Mouse (Mus musculus): ENCODE results near the gene Tctn3. TPM values are rescaled to one million over a fixed set of nuclear protein-coding genes. Genes with fewer than 3 reads are reported as not detected.
A peak's percentile ranks its signal among the peaks of the same experiment; 100 is the strongest.
"Not testable (repeated sequence)": the region's sequence is repeated elsewhere in the genome, so short reads cannot be mapped to it uniquely, and the experiment has no call there.

Gene Tctn3
- polyA plus RNA-seq, 1 experiment from 2014 or later, result 15.5 TPM

DNA sequence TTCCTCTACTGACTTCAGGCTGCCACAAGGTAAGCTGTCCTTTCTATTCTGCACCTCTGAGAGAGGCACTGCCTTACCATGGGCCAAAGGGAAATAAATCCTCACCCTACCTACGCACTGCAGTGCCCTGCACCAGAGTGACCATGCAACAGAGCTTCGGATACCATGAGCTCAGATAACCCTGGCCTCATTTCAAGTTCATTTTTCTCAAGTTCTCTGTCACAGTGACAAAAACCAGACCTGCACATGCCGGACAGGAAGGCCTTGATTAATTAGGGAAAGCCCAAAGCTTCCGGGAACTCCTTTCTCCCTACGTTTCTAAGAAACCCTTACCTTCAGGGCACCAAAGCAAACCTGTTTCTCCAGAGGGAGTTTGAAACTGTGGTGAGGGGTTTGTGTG is 30.4 kb downstream of the Tctn3 start:
- Histone ChIP-seq H3K9me3 (no peaks in the 10 kb centered on the region), H3K4me3 (no peak overlapping the region), H3K4me1 (peaks cover 10% of the 10 kb centered on the region), H3K9ac (no peak overlapping the region), H3K27ac (no peak overlapping the region), H3K27me3 (replicated peaks) (no peaks in the 10 kb centered on the region), H3K36me3 (replicated peaks) (peaks cover 37% of the 10 kb centered on the region), H3K4me2 (no peak overlapping the region)
- no peak for ATAC-seq (replicated peaks)
- WGBS, result 94% methylated on average over 5 of the region's 5 CpGs

DNA sequence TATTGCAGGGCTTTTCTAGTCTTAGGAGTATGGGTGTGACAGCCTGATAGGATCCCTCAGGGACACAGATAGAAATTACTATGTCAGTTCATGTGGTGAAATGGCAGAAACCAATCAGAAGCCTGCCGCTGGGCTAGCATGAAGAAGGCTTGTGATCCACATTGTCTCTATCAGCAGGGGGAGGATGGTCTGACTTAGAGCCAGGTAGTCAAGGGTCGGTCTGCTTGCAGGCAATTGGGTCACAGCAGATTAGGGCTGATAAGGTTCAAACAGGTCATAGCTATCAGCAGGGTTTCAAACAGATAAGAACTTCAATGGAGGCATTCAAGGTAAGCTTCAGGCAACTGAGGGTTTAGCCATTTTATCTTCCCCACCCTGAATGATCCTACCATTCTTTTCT is 31.1 kb downstream of the Tctn3 start:
- H3K27me3 ChIP-seq (replicated peaks), result no peaks in the 10 kb centered on the region
- ATAC-seq (replicated peaks), result no peak
- peaks cover 44% of the 10 kb centered on the region for H3K36me3 ChIP-seq (replicated peaks)
- no peaks in the 10 kb centered on the region for H3K9me3 ChIP-seq
- H3K4me3 ChIP-seq, result no peak overlapping the region
- H3K9ac ChIP-seq, result no peak overlapping the region
- 76% methylated on average over 2 of the region's 2 CpGs for WGBS
- H3K4me2 ChIP-seq, result no peak overlapping the region
- H3K27ac ChIP-seq, result no peak overlapping the region
- H3K4me1 ChIP-seq, result peaks cover 2% of the 10 kb centered on the region; the same call in 1 of the 2 replicates

DNA sequence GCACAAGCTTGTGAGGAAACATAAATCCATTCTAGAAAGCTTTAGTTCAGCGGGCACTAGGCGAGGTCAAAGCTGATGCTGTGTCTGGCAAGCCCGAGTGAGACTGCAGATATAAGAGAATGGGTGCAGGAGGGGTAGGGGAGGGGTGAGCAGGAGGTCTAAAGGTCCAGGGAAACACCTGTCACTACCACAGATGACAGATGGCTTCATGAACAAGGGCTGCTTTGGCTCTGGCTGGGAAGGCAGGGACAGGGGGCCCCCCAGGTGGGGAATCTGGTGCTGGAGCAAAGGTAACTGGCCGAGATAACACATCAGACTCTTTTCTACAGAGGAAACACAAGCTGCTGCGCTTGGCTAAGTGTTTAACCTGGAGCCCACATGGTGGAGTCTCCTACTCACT is 36.6 kb downstream of the Tctn3 start:
- no peaks in the 10 kb centered on the region for H3K4me1 ChIP-seq
- no peak overlapping the region for H3K9ac ChIP-seq
- H3K4me2 ChIP-seq, result no peak overlapping the region
- no peaks in the 10 kb centered on the region for H3K27me3 ChIP-seq (replicated peaks)
- ATAC-seq (replicated peaks), result no peak
- 89% methylated on average over 5 of the region's 5 CpGs for WGBS
- H3K36me3 ChIP-seq (replicated peaks), result peaks cover 91% of the 10 kb centered on the region
- peaks cover 1% of the 10 kb centered on the region; the same call in 1 of the 2 replicates for H3K9me3 ChIP-seq
- no peak overlapping the region for H3K4me3 ChIP-seq
- H3K27ac ChIP-seq, result no peak overlapping the region

DNA sequence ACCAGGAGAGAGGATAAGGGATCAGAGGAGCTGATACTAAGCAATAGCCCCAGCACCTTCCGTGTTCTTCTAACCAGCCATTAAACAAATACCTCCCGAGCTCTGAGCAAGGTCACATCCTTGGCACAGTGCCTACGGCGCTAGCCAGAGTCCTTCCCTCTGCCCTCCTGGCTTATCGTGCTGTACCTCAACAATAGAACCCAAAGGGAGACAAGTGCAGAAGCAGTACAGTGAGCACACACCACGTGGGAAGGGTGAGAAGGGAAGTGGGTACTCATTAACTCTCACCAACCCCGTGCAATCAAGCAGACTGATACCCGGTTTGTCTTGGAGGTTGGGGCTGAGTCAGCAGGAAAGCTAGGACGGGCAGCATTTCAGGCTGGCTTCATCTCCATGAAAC is 41.3 kb downstream of the Tctn3 start:
- no peaks in the 10 kb centered on the region for H3K27me3 ChIP-seq (replicated peaks)
- peaks cover 4% of the 10 kb centered on the region; the same call in 1 of the 2 replicates for H3K9me3 ChIP-seq
- H3K4me2 ChIP-seq, result no peak overlapping the region
- H3K9ac ChIP-seq, result no peak overlapping the region
- H3K36me3 ChIP-seq (replicated peaks), result peaks cover 88% of the 10 kb centered on the region
- H3K27ac ChIP-seq, result no peak overlapping the region
- 96% methylated on average over 9 of the region's 9 CpGs for WGBS
- H3K4me3 ChIP-seq, result no peak overlapping the region
- no peaks in the 10 kb centered on the region for H3K4me1 ChIP-seq
- ATAC-seq (replicated peaks), result no peak

DNA sequence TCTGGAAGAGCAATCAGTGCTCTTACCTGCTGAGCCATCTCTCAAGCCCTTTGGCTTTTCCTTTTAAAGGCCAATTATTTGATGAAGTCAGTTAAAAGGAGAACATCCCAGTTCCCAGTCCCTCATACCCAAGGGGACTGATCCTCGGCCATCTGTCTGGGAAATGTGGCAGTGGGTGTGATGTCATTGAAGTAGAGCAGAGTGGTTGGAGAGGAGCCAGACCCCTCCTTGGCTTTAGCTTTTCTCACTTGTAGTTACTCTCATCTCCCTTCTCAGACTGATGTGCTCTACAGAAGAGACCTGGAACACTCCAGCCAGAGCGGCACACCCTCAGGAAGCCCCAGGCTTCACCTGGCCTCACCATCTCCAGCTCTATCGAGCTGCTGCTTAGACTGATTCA is 44.4 kb downstream of the Tctn3 start:
- H3K27me3 ChIP-seq (replicated peaks), result no peaks in the 10 kb centered on the region
- H3K36me3 ChIP-seq (replicated peaks), result peaks cover 85% of the 10 kb centered on the region
- H3K9ac ChIP-seq, result no peak overlapping the region
- H3K27ac ChIP-seq, result no peak overlapping the region
- ATAC-seq (replicated peaks), result no peak
- peaks cover 4% of the 10 kb centered on the region; the same call in 1 of the 2 replicates for H3K9me3 ChIP-seq
- no peaks in the 10 kb centered on the region for H3K4me1 ChIP-seq
- WGBS, result 80% methylated on average over 3 of the region's 3 CpGs
- no peak overlapping the region for H3K4me3 ChIP-seq
- no peak overlapping the region for H3K4me2 ChIP-seq

DNA sequence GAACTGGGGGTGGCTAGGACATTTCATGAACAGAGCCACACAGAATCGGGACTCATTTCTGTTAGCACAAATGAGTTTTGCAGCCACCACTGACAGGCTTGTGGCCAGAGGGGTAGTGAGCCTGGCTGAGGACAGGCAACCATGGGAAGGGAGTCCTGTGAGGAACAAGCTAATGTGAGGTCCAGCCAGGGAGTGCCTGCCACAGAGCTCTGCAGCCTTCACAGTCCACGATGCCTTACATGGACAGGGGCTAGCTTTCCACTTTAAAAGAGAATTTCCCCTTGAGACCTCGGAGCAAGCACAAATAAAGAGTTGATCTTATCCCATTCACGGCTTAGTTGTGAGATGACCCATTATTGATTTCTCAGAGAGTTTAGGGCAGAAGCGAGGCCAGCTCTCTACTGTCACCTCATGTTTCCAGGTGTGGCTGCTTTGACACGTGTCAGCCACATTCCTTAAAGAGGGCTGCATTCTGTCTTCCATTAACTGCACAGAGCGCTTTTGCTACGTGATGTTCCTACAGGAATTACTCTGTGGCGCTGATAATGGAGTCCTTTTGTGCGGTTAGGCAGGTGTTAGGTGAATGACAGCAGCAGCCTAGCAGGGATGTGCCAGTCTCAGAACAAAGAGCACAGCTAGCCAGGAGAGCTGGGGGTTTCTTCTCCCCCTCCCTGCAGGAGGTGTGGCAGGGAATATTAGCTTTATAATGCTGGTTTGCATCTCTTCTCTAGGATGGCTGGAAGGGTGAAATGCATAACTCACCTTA is 48.0 kb downstream of the Tctn3 start:
- 0 out of 2 replicates have a peak, but pooled peaks have one; percentile 50 for ATAC-seq (replicated peaks)
- H3K4me2 ChIP-seq, result no peak overlapping the region
- H3K4me3 ChIP-seq, result no peak overlapping the region
- 80% methylated on average over 10 of the region's 10 CpGs for WGBS
- H3K4me1 ChIP-seq, result no peaks in the 10 kb centered on the region
- H3K9me3 ChIP-seq, result no peaks in the 10 kb centered on the region
- H3K27me3 ChIP-seq (replicated peaks), result no peaks in the 10 kb centered on the region
- no peak overlapping the region for H3K9ac ChIP-seq
- no peak overlapping the region for H3K27ac ChIP-seq
- peaks cover 61% of the 10 kb centered on the region for H3K36me3 ChIP-seq (replicated peaks)

DNA sequence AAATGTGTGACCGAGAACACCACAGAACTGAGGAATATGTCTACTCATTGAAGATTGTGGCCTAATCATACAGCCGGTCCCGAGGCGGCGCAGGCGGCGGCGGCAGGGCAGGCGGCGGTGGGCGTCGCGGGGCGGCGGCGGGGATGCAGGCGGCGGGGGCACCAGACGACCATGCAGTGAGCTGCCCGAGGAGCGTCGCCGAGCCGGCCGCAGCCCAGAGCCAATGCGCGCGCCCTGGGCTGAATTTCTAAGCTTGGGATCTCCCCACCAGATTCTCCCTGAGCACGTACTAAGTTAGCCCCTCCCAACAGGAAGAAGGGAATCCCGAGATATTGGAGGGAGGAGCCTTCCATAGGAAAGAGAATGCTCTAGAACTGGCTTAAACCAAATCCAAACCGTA is 50.5 kb downstream of the Tctn3 start:
- not testable (repeated sequence) for H3K4me3 ChIP-seq; H3K4me1 ChIP-seq; H3K27me3 ChIP-seq (replicated peaks); H3K4me2 ChIP-seq; H3K9ac ChIP-seq; H3K27ac ChIP-seq; H3K9me3 ChIP-seq
- WGBS, result 75% methylated on average over 12 of the region's 31 CpGs
- peak; percentile 67; the same call in 1 of the 2 replicates for ATAC-seq (replicated peaks)
- peaks cover 56% of the 10 kb centered on the region for H3K36me3 ChIP-seq (replicated peaks)

DNA sequence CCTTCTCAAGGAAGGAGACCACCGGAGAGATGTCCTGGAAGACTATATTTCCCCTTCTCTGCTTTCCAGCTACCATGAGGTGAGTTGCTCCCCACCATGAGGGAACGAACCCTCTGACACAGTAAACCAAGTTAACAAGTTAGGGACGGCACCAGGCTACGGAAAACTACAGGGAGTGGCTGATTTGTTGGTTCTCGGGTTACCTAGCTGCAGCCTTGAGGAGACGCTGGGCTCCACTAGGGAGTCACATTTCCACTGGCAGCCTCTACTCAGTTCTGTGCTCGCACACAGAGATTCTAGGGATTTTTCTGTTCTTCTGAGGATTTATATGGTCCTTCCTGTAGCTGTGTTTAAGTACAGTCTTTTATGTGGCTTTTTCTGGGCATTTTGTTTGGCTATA is 56.0 kb downstream of the Tctn3 start:
- H3K4me2 ChIP-seq, result no peak overlapping the region
- H3K36me3 ChIP-seq (replicated peaks), result peaks cover 47% of the 10 kb centered on the region
- no peak overlapping the region for H3K9ac ChIP-seq
- H3K9me3 ChIP-seq, result no peaks in the 10 kb centered on the region
- 91% methylated on average over 7 of the region's 7 CpGs for WGBS
- no peak for ATAC-seq (replicated peaks)
- H3K4me1 ChIP-seq, result no peaks in the 10 kb centered on the region
- H3K27me3 ChIP-seq (replicated peaks), result no peaks in the 10 kb centered on the region
- H3K27ac ChIP-seq, result no peak overlapping the region
- no peak overlapping the region for H3K4me3 ChIP-seq

DNA sequence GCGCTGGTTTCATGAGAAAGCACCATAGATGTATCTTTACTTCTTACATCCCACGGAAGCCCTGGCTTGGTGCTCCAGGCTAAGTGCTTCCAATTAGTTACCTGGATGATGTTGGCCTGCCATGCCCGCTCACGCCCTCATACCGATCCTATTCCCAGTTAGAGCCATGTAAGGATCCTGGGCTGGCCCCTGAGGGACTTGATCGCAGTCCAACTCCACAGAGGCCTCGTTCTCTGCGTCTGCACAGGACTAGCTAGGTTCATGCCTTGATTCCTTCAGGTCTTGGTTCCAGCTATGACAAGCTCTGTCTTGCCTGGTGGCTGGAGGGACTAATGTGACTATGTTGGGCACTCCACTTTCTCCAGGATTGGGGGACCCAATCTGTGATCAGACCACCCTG is 56.9 kb downstream of the Tctn3 start:
- H3K9me3 ChIP-seq, result no peaks in the 10 kb centered on the region
- H3K4me1 ChIP-seq, result no peaks in the 10 kb centered on the region
- H3K4me2 ChIP-seq, result no peak overlapping the region
- 98% methylated on average over 8 of the region's 8 CpGs for WGBS
- no peak for ATAC-seq (replicated peaks)
- no peaks in the 10 kb centered on the region for H3K27me3 ChIP-seq (replicated peaks)
- peaks cover 47% of the 10 kb centered on the region for H3K36me3 ChIP-seq (replicated peaks)
- H3K4me3 ChIP-seq, result no peak overlapping the region
- H3K9ac ChIP-seq, result no peak overlapping the region
- no peak overlapping the region for H3K27ac ChIP-seq

DNA sequence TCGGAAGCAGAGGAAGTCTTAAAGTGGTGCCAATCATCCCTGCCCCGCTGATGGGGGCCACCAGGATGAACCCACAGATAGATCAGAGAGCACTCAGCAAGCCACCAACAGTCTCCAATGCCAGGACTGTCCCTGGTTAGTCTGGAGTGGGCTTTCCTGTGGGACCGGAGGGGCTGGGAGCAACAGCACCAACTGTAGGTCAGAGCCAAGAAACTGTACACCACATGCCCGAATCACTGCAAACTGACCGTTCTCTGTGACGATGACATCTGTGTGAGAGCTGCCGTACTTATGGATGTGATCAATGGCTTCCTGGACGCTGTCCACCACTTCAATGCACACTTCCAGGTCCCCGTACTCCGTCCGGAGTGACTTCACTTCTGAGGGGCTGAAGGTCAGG is 57.7 kb downstream of the Tctn3 start:
- H3K9me3 ChIP-seq, result no peaks in the 10 kb centered on the region
- H3K9ac ChIP-seq, result no peak overlapping the region
- H3K27me3 ChIP-seq (replicated peaks), result no peaks in the 10 kb centered on the region
- no peak overlapping the region for H3K4me3 ChIP-seq
- no peak for ATAC-seq (replicated peaks)
- H3K27ac ChIP-seq, result no peak overlapping the region
- H3K36me3 ChIP-seq (replicated peaks), result peaks cover 47% of the 10 kb centered on the region
- 96% methylated on average over 11 of the region's 11 CpGs for WGBS
- H3K4me2 ChIP-seq, result no peak overlapping the region
- H3K4me1 ChIP-seq, result no peaks in the 10 kb centered on the region

DNA sequence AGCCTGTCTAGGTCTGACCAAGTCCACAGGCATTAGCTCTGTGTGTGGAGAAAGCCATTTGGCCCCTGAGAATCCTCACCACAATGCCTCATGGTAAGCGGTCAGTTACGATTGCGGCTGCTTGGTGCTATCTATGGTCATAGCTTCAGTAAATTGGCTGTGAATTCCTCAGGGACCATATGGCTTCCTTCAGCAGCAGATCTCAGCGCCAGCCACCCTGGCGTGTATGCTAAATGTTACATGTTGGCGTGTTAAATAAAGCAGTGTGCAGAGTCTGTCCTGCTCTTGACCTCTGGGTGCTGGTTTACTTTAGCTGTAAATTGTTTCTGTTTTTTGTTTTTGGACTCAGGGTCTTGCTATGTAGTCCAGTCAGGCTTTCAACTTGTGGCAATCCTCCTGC is 58.2 kb downstream of the Tctn3 start:
- no peak overlapping the region for H3K27ac ChIP-seq
- no peak for ATAC-seq (replicated peaks)
- WGBS, result 94% methylated on average over 6 of the region's 6 CpGs
- H3K9me3 ChIP-seq, result no peaks in the 10 kb centered on the region
- H3K4me1 ChIP-seq, result no peaks in the 10 kb centered on the region
- no peaks in the 10 kb centered on the region for H3K27me3 ChIP-seq (replicated peaks)
- H3K4me3 ChIP-seq, result no peak overlapping the region
- H3K4me2 ChIP-seq, result no peak overlapping the region
- no peak overlapping the region for H3K9ac ChIP-seq
- peaks cover 47% of the 10 kb centered on the region for H3K36me3 ChIP-seq (replicated peaks)

DNA sequence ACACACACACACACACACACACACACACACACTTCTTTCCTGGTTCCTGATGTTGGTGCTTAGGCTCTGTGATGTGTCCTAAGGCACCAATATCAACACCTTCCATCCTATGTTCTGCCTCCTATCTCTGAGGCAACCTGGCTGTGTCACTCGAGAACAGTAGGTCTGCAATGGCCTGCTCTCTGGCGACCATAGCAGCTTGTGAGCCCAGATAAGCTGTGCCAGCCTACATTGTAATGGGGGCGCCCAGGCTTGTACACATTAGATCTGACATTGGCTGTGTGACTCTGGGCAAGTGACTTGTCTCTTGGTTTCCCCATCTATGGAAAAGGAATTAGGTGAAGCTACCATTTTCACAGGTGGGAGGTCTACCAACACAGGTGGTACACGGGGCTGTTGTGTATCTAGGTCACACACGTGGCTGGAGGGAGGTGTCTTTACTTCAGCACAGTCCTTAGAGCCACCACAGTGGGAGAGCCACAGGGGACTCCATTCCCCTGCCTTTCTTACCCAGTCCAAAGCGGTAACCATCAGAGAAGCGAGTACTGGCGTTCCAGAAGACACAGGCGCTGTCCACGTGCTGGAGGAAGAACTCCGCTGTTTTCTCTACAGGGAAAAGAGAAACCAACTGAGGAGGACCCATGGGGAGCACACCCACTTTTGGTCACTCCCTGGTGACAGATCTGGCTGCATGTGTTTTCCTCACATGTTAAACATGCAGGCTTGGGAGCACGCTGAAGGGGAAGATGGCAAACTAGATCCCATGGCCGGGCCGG is 58.8 kb downstream of the Tctn3 start:
- ATAC-seq (replicated peaks), result no peak
- Histone ChIP-seq H3K4me3 (no peak overlapping the region), H3K4me2 (no peak overlapping the region), H3K9me3 (no peaks in the 10 kb centered on the region), H3K9ac (no peak overlapping the region), H3K4me1 (no peaks in the 10 kb centered on the region), H3K27ac (no peak overlapping the region), H3K27me3 (replicated peaks) (no peaks in the 10 kb centered on the region), H3K36me3 (replicated peaks) (peaks cover 47% of the 10 kb centered on the region)
- 91% methylated on average over 14 of the region's 14 CpGs for WGBS
